In genomic region chr11:103133456-103134185, GRCm38 (mm10) we compare ENCODE assay signal across 8 mouse cellular contexts. TPM values are rescaled to one million over a fixed set of nuclear protein-coding genes. Genes with fewer than 3 reads are reported as not detected.
DNase-seq lines count a peak whose midpoint lies in the region; ATAC-seq and TF ChIP-seq lines count a peak whose summit lies in the region.

No protein-coding gene starts in this region.

- no peaks in the 10 kb centered on the region for H3K9me3 ChIP-seq in kidney, embryonic 15.5 days (replicated peaks)
- no peaks in the 10 kb centered on the region for H3K9me3 ChIP-seq in MEL (replicated peaks; ENCODE audit: insufficient read depth, low read length)
- H3K9me3 ChIP-seq in forebrain, embryonic 12.5 days = no peaks in the 10 kb centered on the region
- no peaks in the 10 kb centered on the region for H3K9me3 ChIP-seq in liver, embryonic 14.5 days (ENCODE audit: control insufficient read depth, low read length)

- H3K36me3 ChIP-seq in kidney, embryonic 15.5 days = peaks cover 12% of the 10 kb centered on the region
- H3K36me3 ChIP-seq in MEL (ENCODE audit: control insufficient read depth in 1 of 2, insufficient read depth in 2 of 2, low read length in 2 of 2) = peaks cover 0 to 43% of the 10 kb centered on the region in 2 experiments; a peak in 2 of 4 replicates
- no peaks in the 10 kb centered on the region; the same call in 1 of the 2 replicates for H3K36me3 ChIP-seq in forebrain, embryonic 12.5 days (replicated peaks)
- H3K36me3 ChIP-seq in liver, embryonic 14.5 days (replicated peaks; ENCODE audit: control insufficient read depth, insufficient read depth, low read depth) = no peaks in the 10 kb centered on the region

- H3K27ac ChIP-seq in kidney, embryonic 15.5 days = peak overlapping the region; percentile 81
- H3K27ac ChIP-seq in MEL (ENCODE audit: control insufficient read depth, low read depth, low read length) = peak overlapping the region; percentile 63
- H3K27ac ChIP-seq in forebrain, embryonic 12.5 days = peak overlapping the region; percentile 72; the same call in 1 of the 2 replicates
- peak overlapping the region; percentile 94 for H3K27ac ChIP-seq in liver, embryonic 14.5 days

- peak in 1 of 2 experiments; percentile 1; a peak in 1 of 4 replicates for TF ChIP-seq POLR2A in MEL (IDR thresholded peaks at IDR 0.05; ENCODE audit: control insufficient read depth in 1 of 2, insufficient read depth in 1 of 2, low read depth in 1 of 2, low read length in 2 of 2, poor library complexity in 1 of 2)

- peak in 1 of 2 experiments; percentile 28; a peak in 1 of 4 replicates for TF ChIP-seq EP300 in MEL (IDR thresholded peaks at IDR 0.05; ENCODE audit: low read depth in 1 of 2, low read length in 2 of 2)
- no peak for TF ChIP-seq EP300 in liver, embryonic 14.5 days (IDR thresholded peaks at IDR 0.05; ENCODE audit: low read depth)

- ATAC-seq in kidney, embryonic 15.5 days (replicated peaks; ENCODE audit: low FRiP score) = no peak; the same call in 1 of the 2 replicates
- peak; percentile 39; the same call in 1 of the 2 replicates for ATAC-seq in forebrain, embryonic 12.5 days (ENCODE audit: low FRiP score)
- ATAC-seq in liver, embryonic 14.5 days (ENCODE audit: insufficient read depth) = no peak
- ATAC-seq in frontal cortex, adult (ENCODE audit: low TSS enrichment) = no peak

- H3K4me1 ChIP-seq in kidney, embryonic 15.5 days = peaks cover 39% of the 10 kb centered on the region
- peaks cover 22 to 30% of the 10 kb centered on the region in 2 experiments for H3K4me1 ChIP-seq in MEL (ENCODE audit: control insufficient read depth in 1 of 2, insufficient read depth in 2 of 2, low read length in 2 of 2)
- peaks cover 23% of the 10 kb centered on the region for H3K4me1 ChIP-seq in forebrain, embryonic 12.5 days
- H3K4me1 ChIP-seq in liver, embryonic 14.5 days (replicated peaks; ENCODE audit: control insufficient read depth in 2 of 2, insufficient read depth in 2 of 2, low read length in 1 of 2) = peaks cover 35 to 43% of the 10 kb centered on the region in 2 experiments

- peak overlapping the region; percentile 37 for H3K9ac ChIP-seq in kidney, embryonic 15.5 days
- peak overlapping the region; percentile 71 for H3K9ac ChIP-seq in MEL (ENCODE audit: control insufficient read depth, low read depth, low read length, poor library complexity, severe bottlenecking)
- peak overlapping the region; percentile 47 for H3K9ac ChIP-seq in forebrain, embryonic 12.5 days
- H3K9ac ChIP-seq in liver, embryonic 14.5 days (replicated peaks) = peak overlapping the region; percentile 95

- TF ChIP-seq RAD21 in MEL (IDR thresholded peaks at IDR 0.05; ENCODE audit: low read depth, low read length) = no peak

- DNase-seq in kidney, postnatal 10 days = no peak
- peak; percentile 78 for DNase-seq in MEL (ENCODE audit: low read depth, low spot score)
- peak in 1 of 3 experiments; percentile 41 for DNase-seq in liver, embryonic 14.5 days (ENCODE audit: low read depth in 3 of 3, low spot score in 3 of 3)
- no peak for DNase-seq in ovary, postnatal 10 days (ENCODE audit: low spot score)
- no peak for DNase-seq in gastrocnemius, postnatal 25 days

- H3K4me2 ChIP-seq in kidney, embryonic 15.5 days = peak overlapping the region; percentile 71
- H3K4me2 ChIP-seq in forebrain, embryonic 12.5 days = peak overlapping the region; percentile 55
- peak overlapping the region; percentile 96 for H3K4me2 ChIP-seq in liver, embryonic 14.5 days (ENCODE audit: low read depth)

- 56% methylated on average over 6 of the region's 6 CpGs for WGBS in kidney, embryonic 15.5 days
- 51% methylated on average over 6 of the region's 6 CpGs for WGBS in forebrain, embryonic 12.5 days
- 44% methylated on average over 6 of the region's 6 CpGs for WGBS in liver, embryonic 14.5 days (ENCODE audit: insufficient replicate concordance)

- peaks cover 20% of the 10 kb centered on the region for H3K79me2 ChIP-seq in MEL (ENCODE audit: control insufficient read depth, insufficient read depth, low read length, poor library complexity)

- peak overlapping the region; percentile 64 for H3K4me3 ChIP-seq in kidney, embryonic 15.5 days (replicated peaks)
- peak overlapping the region; percentile 52 to 58 for H3K4me3 ChIP-seq in MEL (ENCODE audit: control insufficient read depth in 1 of 2, insufficient read depth in 1 of 2, low read depth in 2 of 2, low read length in 2 of 2)
- H3K4me3 ChIP-seq in forebrain, embryonic 12.5 days (replicated peaks) = peak overlapping the region; percentile 33
- peak overlapping the region; percentile 67 to 97 for H3K4me3 ChIP-seq in liver, embryonic 14.5 days (ENCODE audit: insufficient read depth in 1 of 2, low read depth in 2 of 2, low read length in 2 of 2)

- no peaks in the 10 kb centered on the region for H3K27me3 ChIP-seq in kidney, embryonic 15.5 days
- no peaks in the 10 kb centered on the region for H3K27me3 ChIP-seq in MEL (ENCODE audit: control insufficient read depth in 1 of 2, insufficient read depth in 2 of 2, low read length in 2 of 2)
- H3K27me3 ChIP-seq in forebrain, embryonic 12.5 days = no peaks in the 10 kb centered on the region
- H3K27me3 ChIP-seq in liver, embryonic 14.5 days (ENCODE audit: control insufficient read depth, insufficient read depth, low read length) = no peaks in the 10 kb centered on the region

- no peak for TF ChIP-seq CTCF in MEL (IDR thresholded peaks at IDR 0.05 in 2 of 3, conservative IDR thresholded peaks at IDR 0.05 in 1 of 3; ENCODE audit: control insufficient read depth in 1 of 3, insufficient read depth in 1 of 3, low read depth in 2 of 3, low read length in 3 of 3, poor library complexity in 1 of 3, severe bottlenecking in 1 of 3)
- no peak for TF ChIP-seq CTCF in liver, embryonic 14.5 days (IDR thresholded peaks at IDR 0.05; ENCODE audit: low read depth)

TF ChIP-seq in MEL, 35 proteins besides CTCF, POLR2A, EP300 and RAD21 (continues in another document):
- TF ChIP-seq TCF12 (IDR thresholded peaks at IDR 0.05; ENCODE audit: low read depth, low read length) (peak; percentile 37; the same call in 1 of the 2 replicates), UBTF (IDR thresholded peaks at IDR 0.05; ENCODE audit: borderline replicate concordance, insufficient read depth, low read depth, low read length) (0 out of 2 replicates have a peak, but pooled peaks have one; percentile 46), TAL1 (IDR thresholded peaks at IDR 0.05; ENCODE audit: low read length) (no peak), ZC3H11A (IDR thresholded peaks at IDR 0.05; ENCODE audit: low read depth, low read length) (peak; percentile 34; the same call in 1 of the 2 replicates)

RNA-seq across cellular contexts. Expression of gene Hexim2, which starts 1.4 kb away (rescaled TPM):
- 9.2 and 10.7 TPM in 2 replicates for polyA plus RNA-seq in kidney, embryonic 15.5 days (2015; fragmentation: Nextera tagmentation; extraction: Ambion mirVana)
- total RNA-seq in MEL (2012; rRNA removed) = 12.3 and 17.2 TPM in 2 replicates
- polyA plus RNA-seq in MEL (2012; ENCODE audit: insufficient read depth in 1 of 2, insufficient read length in 2 of 2, low read depth in 1 of 2, low replicate concordance in 2 of 2, missing spikeins in 1 of 2) = 10 to 100 TPM in 1 of 2 experiments, not detected in 1; 12.5 TPM
- 10.1 and 11.8 TPM in 2 replicates for polyA plus RNA-seq in forebrain, embryonic 12.5 days (2016; fragmentation: Nextera tagmentation; extraction: Ambion mirVana)
- 2.2 and 3.5 TPM in 2 replicates for polyA plus RNA-seq in liver, embryonic 14.5 days (2012; rRNA removed)
- 3.4 and 4.4 TPM in 2 replicates for polyA plus RNA-seq in liver, embryonic 14.5 days (2014; fragmentation: Nextera tagmentation; extraction: Ambion mirVana)
- 1 to 10 TPM; 1.0 to 1.9 TPM for total RNA-seq in gastrocnemius, postnatal 25 days (2021)

RNA-seq across cellular contexts. Expression of gene Hexim1, which starts 17.6 kb away (rescaled TPM):
- 5.0 and 5.5 TPM in 2 replicates for polyA plus RNA-seq in kidney, embryonic 15.5 days (2015; fragmentation: Nextera tagmentation; extraction: Ambion mirVana)
- total RNA-seq in MEL (2012; rRNA removed) = 17.3 and 18.4 TPM in 2 replicates
- polyA plus RNA-seq in MEL (2012; ENCODE audit: insufficient read depth in 1 of 2, insufficient read length in 2 of 2, low read depth in 1 of 2, low replicate concordance in 2 of 2, missing spikeins in 1 of 2) = 10 to 100 TPM in 1 of 2 experiments, not detected in 1; 25.4 TPM
- 3.4 TPM in 2 replicates for polyA plus RNA-seq in forebrain, embryonic 12.5 days (2016; fragmentation: Nextera tagmentation; extraction: Ambion mirVana)
- polyA plus RNA-seq in liver, embryonic 14.5 days (2012; rRNA removed) = 8.4 and 11.4 TPM in 2 replicates
- 2.4 and 2.6 TPM in 2 replicates for polyA plus RNA-seq in liver, embryonic 14.5 days (2014; fragmentation: Nextera tagmentation; extraction: Ambion mirVana)
- 10 to 100 TPM; 17.4 to 19.0 TPM for total RNA-seq in gastrocnemius, postnatal 25 days (2021)

RNA-seq across cellular contexts. Expression of gene Acbd4, which starts 32.1 kb away (rescaled TPM):
- polyA plus RNA-seq in kidney, embryonic 15.5 days (2015; fragmentation: Nextera tagmentation; extraction: Ambion mirVana) = 19.4 and 25.3 TPM in 2 replicates
- total RNA-seq in MEL (2012; rRNA removed) = 15.2 and 16.6 TPM in 2 replicates
- 10 to 100 TPM in 1 of 2 experiments, not detected in 1; 18.3 TPM for polyA plus RNA-seq in MEL (2012; ENCODE audit: insufficient read depth in 1 of 2, insufficient read length in 2 of 2, low read depth in 1 of 2, low replicate concordance in 2 of 2, missing spikeins in 1 of 2)
- polyA plus RNA-seq in forebrain, embryonic 12.5 days (2016; fragmentation: Nextera tagmentation; extraction: Ambion mirVana) = 5.7 and 7.1 TPM in 2 replicates
- 22.2 and 27.3 TPM in 2 replicates for polyA plus RNA-seq in liver, embryonic 14.5 days (2012; rRNA removed)
- polyA plus RNA-seq in liver, embryonic 14.5 days (2014; fragmentation: Nextera tagmentation; extraction: Ambion mirVana) = 49.7 and 63.2 TPM in 2 replicates
- 10 to 100 TPM; 23.7 to 29.7 TPM for total RNA-seq in gastrocnemius, postnatal 25 days (2021)

RNA-seq across cellular contexts. Expression of gene Plcd3, which starts 32.2 kb away (rescaled TPM):
- polyA plus RNA-seq in kidney, embryonic 15.5 days (2015; fragmentation: Nextera tagmentation; extraction: Ambion mirVana) = 6.2 and 6.4 TPM in 2 replicates
- 1.7 and 2.0 TPM in 2 replicates for total RNA-seq in MEL (2012; rRNA removed)
- polyA plus RNA-seq in MEL (2012; ENCODE audit: insufficient read depth in 1 of 2, insufficient read length in 2 of 2, low read depth in 1 of 2, low replicate concordance in 2 of 2, missing spikeins in 1 of 2) = 1 to 10 TPM in 1 of 2 experiments, not detected in 1; 2.6 TPM
- 1.4 and 1.5 TPM in 2 replicates for polyA plus RNA-seq in forebrain, embryonic 12.5 days (2016; fragmentation: Nextera tagmentation; extraction: Ambion mirVana)
- polyA plus RNA-seq in liver, embryonic 14.5 days (2012; rRNA removed) = 0.31 and 0.36 TPM in 2 replicates
- polyA plus RNA-seq in liver, embryonic 14.5 days (2014; fragmentation: Nextera tagmentation; extraction: Ambion mirVana) = 0.06 and 0.29 TPM in 2 replicates
- total RNA-seq in gastrocnemius, postnatal 25 days (2021) = 1 to 10 TPM; 3.2 to 3.9 TPM

RNA-seq across cellular contexts. Expression of gene Fmnl1, which starts 37.3 kb away (rescaled TPM):
- polyA plus RNA-seq in kidney, embryonic 15.5 days (2015; fragmentation: Nextera tagmentation; extraction: Ambion mirVana) = 2.2 and 3.8 TPM in 2 replicates
- 1.4 and 1.7 TPM in 2 replicates for total RNA-seq in MEL (2012; rRNA removed)
- polyA plus RNA-seq in MEL (2012; ENCODE audit: insufficient read depth in 1 of 2, insufficient read length in 2 of 2, low read depth in 1 of 2, low replicate concordance in 2 of 2, missing spikeins in 1 of 2) = 10 to 100 TPM in 1 of 2 experiments, not detected in 1; 17.2 TPM
- polyA plus RNA-seq in forebrain, embryonic 12.5 days (2016; fragmentation: Nextera tagmentation; extraction: Ambion mirVana) = 1.1 TPM in 2 replicates
- polyA plus RNA-seq in liver, embryonic 14.5 days (2012; rRNA removed) = 2.3 and 3.5 TPM in 2 replicates
- polyA plus RNA-seq in liver, embryonic 14.5 days (2014; fragmentation: Nextera tagmentation; extraction: Ambion mirVana) = 2.3 and 3.5 TPM in 2 replicates
- total RNA-seq in gastrocnemius, postnatal 25 days (2021) = 1 to 10 TPM; 4.7 to 4.9 TPM

Comparison
In these comparisons a context has a peak if more than half of its experiments do, and no peak if none do; other contexts are left out.
1. H3K9ac ChIP-seq: peak in every context shown above with its lines; median percentile 95 in liver, embryonic 14.5 days; 71 in MEL; 47 in forebrain, embryonic 12.5 days; 37 in kidney, embryonic 15.5 days.